Mouse (Mus musculus) left cerebral cortex, postnatal 4 days (tissue): ENCODE results near the gene Fbxo21. TPM values are rescaled to one million over a fixed set of nuclear protein-coding genes. Genes with fewer than 3 reads are reported as not detected.

ENCODE experiments used
- DNase-seq: peaks from one replicate; pipeline ENCODE4 v3.0.0-alpha.2; 2022
- intact Hi-C: fragments of 180-260 bp; cut with DNase I; formaldehyde crosslinking; loops from one replicate; pipeline ENCODE4 v1.15.1; 2025
- total RNA-seq, 2 experiments: library from RNA; stranded (reverse); gene quantifications; 2 replicates each; pipeline ENCODE4 v1.2.3; 2021

Gene Fbxo21
- total RNA-seq, 2 experiments from 2014 or later = 146 to 169 TPM

DNA sequence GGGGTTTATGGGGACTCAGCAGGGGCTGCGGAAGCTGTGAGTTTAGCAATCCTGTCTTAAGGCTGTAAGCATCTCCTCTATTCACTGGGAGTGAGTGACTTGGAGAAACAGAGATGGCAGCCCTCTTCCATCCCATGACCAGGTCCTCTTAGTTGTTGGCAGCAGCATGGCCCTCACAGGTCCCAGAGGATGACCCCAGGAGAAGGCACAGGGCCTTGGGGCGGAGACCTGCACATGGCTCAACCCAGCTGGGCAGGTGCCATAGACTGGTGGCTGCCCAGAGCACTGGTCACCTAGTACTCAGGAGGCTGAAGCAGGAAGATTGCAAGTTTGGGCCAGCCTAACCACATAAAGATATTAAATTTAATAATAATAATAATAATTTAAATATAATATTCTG is 39.1 kb downstream of the Fbxo21 start:
- intact Hi-C loops = no loop called here
- no peak for DNase-seq

DNA sequence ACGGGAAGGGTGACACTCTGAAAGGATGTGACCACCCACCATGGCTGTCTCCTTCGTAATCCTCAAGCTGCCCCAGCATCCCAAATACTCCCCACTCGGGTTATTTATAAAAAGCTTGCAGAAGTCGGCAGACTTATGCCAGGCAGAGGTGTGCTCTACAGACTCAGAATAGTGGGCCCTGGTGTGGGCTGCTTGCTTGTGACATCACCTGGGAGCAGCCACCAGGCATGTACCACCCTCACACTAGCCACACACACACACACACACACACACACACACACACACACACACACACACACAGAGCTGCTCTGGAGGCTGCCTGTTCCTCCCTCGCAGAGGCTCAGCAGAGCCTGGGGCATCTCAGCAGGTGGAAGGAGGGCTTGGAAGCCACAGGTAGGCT is 41.0 kb downstream of the Fbxo21 start:
- no peak for DNase-seq
- intact Hi-C loops = no loop called here

DNA sequence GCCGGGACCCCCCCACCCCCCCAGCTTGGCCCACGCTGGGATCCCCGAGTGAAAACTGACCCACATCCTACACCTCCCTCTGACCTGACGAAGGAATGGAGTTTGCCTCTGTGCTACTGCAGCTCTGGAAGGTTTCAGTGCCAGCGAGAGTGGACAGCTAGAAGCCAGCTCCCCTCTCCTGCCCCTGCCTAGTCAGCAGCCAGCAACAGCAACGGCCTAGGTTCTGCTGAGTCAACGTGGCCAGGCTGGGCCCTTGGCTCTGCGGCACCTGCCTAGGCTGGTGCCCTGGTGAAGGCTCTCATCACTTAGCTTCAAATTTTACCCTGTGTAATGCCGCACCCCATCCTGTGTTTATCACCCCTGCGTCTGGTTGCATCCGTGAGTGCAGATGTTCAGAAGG is 43.4 kb downstream of the Fbxo21 start:
- no peak for DNase-seq
- intact Hi-C loops = no loop called here

DNA sequence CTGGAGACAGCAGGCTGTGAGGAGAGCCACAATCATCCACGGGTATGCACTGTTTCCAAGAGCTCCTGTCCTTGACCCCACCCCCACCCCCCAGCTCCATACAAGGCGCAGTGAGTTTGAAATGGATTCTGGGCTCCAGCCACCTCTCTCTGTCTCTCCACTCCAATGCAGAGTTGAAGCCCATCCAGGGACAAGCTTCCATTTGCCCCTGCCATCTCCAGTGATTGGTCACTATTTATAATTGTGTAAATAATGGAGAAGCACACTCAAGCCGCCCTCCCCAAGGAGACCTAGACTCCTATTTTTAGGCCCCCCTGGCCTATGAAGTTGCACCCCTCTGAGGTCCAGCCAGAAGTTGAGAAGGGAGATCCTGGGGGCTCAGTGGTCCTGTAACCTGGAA is 46.5 kb downstream of the Fbxo21 start:
- DNase-seq = no peak
- intact Hi-C loops = no loop called here

DNA sequence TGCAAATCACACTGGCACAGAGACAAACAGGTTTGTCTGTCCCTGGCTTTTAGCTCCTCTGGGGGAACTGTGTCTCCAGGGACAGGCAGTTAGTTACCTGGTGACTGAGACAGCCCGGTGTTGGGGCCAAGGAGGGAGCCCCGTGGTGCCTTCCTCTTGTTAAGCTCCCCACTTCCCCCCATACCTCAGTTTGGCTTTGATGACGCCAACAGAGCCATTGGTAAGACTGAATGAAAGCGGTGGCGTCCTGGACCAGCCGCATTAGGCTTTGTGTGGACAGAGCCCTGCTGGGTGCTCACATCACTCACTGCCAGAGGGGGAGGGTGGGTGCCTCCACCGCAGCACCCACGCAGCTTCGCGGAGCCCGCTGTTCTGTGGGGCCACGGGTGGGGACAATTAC is 49.4 kb downstream of the Fbxo21 start:
- intact Hi-C loops = no loop called here
- no peak for DNase-seq

DNA sequence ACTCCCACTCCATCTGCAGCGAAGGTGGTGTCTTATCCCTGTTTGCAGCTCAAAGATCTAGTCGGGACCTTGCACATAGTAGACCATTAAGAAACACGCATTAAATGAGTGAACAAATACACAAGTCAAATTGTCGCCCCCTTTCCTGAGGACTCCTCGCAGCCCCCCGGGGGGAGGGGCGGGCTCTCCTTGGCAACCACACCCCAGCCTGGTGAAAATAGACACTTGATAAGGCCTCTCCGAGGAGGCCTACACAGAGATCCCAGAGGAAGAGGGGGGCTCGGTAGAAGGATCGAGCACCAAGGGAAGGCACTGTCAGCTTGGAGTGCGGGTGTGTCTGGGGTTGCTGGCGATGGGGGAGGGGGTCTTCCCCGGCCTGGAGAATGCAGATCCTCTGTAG is 49.8 kb downstream of the Fbxo21 start:
- intact Hi-C loops = no loop called here
- DNase-seq = no peak

DNA sequence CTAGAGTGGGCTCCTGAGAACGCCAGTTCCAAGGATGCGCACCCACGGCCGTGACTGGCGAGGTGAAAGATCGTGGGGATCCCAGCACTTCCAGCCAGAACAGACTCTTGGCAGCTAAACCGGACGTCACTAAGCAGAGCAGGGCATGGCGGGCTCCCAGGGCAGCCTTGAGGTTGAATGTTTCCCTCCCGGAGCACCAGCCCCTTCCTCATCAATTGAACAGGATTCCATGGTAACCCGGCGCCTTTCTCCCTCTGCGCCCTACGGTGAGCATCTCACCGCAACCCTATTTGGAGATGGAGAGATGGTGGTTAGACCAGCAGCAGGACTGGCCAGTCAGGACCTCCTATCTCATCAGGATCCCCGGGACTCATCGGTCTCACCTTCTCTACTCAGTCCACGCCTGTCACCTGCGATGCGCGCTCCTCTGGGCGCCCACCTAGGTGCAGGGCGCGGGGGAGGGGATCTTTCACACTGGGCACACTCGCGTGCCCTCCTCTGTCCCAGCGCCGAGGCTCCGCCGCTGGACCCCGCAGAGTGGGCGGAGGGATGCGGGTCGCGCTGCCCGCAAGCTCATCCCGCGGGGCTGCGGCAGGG is 50.7 kb downstream of the Fbxo21 start:
- DNase-seq = no peak
- intact Hi-C loops = no loop called here

DNA sequence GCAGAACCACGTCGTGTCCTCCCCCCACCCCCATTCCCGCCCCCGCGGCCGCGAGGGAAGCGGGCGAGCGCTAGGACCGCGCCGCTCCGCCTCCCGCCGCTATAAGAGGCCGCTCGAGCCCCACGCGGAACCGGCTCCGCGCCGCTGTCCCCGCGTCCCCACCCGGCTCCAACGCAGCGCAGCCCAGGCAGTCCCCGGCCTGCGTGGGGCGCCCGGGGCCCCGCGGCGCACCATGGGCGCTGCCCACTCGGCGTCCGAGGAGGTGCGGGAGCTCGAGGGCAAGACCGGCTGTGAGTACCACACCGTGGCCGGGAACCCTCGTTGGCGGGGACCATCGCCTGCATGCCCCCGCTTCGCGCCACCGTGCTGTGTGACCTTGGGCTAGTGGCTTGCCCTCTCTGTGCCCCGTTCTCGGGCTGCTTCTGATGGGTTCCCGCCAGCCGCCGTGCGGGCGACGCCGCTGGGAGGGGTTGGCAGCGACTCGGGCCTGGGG is 51.2 kb downstream of the Fbxo21 start, which contains the start of gene Tesc:
Gene Tesc, plus strand, starts transcription at position 46 of the 493 bp plus-strand sequence.
- intact Hi-C loops = no loop called here
- no peak for DNase-seq

DNA sequence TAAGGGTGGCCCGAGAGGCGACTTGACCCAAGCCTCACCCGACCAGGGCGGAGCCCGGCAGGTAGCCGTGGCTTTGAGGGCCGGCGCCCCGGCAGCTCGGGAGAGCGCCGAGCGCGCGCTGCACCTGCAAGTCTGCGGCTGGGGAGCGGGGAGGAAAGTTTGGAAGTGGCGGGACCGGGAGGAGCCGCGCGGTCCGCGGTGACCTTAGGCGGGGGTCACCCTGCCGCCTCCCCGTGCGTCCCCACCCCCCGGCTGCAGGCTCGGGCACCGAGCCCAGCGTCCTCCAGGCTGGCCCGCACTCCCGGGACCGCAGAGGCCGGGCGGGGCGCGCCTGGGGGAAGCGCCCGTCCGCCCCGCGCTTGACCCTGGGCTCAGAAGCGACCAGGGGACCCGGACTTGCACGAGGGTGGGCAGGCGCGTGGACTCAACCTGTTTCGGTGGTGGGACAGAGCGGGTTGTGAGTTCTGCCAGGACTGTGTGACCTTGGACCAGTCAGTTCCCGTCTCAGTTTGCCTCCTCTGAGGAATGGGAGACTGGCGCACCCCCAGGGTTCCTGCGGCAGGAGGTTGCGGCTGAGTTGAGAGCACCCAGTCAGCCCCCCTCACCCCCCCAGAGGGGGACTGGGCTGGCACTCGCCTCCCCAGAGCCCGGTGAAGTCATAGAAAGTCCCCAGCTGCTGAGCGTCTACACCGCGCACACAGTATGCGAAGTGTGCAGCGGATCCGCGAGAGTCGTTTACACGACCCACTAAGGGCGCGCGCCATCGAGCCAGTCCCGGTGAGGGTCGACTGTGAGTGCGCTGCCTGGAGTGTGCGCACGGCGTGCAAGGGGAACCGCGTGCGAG is 51.9 kb downstream of the Fbxo21 start:
- DNase-seq = no peak
- intact Hi-C loops = no loop called here

DNA sequence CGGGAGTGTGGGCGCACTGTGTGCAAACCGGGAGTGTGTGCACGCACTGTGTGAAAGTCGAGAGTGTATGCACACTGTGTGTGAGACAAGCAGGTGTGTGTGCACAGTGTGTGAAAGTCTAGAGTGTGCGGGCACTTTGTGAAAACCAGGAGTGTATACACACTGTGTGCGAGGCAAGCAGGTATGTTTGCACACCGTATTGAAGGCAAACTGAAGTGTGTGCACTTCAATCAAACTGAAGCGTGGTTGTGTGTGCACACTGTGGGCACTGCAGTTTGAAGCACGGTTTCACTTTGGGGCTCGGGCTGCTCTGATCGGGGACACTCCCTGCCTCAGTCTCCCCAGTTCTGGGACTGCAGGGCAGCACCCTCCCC is 52.5 kb downstream of the Fbxo21 start:
- no peak for DNase-seq
- intact Hi-C loops = no loop called here

DNA sequence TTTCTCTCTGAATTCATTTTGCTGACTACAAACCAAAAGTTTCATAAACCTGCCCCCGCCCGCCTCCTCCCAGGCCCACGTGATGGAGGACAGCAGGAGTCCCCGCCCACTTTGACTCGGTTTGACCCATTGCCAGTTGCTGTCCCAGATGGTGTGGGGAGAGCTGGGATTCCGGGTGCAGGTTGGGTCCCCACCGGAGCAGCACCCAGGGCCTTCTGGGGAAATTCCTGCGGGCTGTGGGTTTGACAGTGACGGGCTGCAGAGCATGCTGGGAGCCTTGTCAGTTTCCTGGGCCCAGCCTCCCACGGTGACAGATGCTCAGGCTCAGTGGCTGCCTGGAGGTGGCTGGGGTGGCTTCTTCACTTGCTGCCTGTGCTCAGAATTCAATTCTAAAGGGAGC is 52.9 kb downstream of the Fbxo21 start:
- intact Hi-C loops = no loop called here

DNA sequence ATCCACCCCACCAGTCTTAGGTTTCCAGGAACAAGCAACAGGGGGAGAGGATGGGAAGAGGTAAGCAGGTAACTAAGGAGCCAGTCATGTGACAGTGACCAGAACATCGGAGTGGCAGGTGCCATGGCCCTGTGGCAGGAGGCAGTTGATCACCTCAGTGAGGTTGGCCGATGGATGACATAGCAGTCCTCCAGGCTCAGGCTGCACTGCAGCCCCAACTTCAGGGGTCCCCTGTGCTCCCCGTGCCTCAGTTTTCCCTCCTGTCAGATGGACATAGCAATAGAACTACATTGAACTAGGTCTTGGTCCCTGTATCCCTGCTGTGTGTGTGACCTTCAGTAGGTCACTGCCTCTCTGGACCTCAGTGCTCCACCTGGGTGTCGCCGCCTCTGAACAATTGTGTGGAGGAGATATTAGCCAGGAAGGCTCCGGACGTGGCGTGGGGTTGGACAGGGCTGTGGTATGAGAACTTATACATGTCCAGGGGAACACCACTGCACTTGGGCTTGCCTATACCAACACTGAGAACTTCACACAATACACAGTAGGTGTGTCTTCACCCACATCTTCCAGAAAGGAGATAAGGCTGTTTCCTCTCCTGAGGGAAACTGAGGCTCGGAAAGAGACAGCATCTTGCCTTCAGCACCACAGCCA is 53.6 kb downstream of the Fbxo21 start:
- DNase-seq = no peak

More for the DNA sequence above, 52.9 kb downstream of the Fbxo21 start:
- DNase-seq = no peak

DNA sequence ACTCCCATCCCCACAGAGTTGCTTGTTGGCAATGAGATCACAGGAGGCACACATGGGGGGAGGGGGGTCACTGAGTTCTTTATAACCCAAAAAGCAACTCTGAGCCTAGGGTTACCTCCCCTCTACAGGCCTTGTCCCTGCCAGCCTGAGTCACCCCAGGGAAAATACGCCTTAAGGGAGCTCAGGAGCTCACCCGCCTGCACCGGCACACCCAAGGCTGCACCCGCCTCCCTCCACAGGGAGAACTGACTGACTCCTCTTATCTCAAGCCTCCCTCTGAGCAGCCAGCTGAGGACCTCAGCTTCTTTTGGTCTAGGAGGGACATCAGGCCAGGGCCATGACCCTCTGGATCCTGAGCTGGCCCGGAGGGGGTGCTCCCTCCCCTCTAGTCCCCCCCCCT is 54.5 kb downstream of the Fbxo21 start:
- intact Hi-C loops = no loop called here
- DNase-seq = no peak

More for the DNA sequence above, 53.6 kb downstream of the Fbxo21 start:
- intact Hi-C loops = no loop called here

DNA sequence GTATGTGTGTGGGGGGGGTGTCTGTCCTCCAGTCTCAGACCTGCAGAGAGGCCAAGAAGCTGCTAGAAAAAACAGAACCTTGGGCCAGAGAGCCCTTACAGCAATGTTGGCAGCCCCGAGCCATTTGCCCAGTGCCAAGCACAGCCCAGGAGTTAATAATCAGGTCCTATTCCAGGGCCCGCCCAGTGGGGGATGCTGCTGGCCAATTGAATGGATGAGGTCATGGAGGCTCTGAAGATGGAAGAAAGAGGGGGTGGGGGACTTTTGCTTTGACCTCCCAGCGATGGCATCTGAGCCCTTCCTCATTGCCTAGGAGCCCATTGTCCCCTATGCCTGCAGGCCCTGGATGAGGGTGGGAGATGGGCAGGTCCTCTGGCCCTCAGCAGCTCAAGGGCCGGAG is 55.0 kb downstream of the Fbxo21 start:
- intact Hi-C loops = no loop called here
- DNase-seq = no peak

DNA sequence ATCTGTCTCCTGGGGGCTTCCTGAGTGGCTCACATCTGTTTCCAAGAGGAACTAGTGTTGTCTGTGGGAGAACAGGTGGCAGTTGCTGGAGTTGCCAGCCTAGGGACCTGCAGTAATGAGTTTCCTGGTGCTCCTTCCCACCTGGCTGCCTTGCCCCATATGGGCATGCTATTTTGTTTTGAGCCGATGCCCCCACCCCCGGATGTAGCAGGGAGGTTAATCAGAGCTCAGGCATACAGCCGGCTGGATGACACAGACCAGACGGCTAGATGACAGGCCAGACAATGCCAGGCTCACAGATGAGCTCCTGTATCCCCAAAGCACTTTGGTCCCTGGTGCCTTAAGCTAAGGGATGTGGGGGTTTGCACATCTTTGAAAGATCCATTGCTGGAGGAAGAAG is 56.8 kb downstream of the Fbxo21 start:
- intact Hi-C loops = no loop called here
- DNase-seq = no peak

DNA sequence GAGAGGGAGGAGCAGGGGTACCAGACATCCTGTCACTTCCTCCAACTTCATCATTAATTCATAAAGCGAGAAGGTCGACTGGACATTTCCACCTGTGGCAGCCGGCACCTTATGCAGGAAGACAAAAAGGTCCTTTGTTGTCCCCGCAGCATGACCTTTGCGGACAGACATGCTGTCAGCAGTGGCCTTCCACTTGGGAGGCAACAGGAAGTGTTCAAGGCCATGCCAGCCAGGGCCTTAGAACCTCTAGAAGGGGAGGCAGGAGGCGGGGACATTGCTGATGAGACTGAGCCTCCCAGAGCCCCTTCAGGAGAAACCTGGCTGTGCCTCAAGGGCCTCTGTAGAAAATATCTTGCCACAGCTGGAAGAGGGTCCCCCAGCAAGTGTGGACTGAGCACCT is 57.2 kb downstream of the Fbxo21 start:
- DNase-seq = no peak
- intact Hi-C loops = no loop called here

DNA sequence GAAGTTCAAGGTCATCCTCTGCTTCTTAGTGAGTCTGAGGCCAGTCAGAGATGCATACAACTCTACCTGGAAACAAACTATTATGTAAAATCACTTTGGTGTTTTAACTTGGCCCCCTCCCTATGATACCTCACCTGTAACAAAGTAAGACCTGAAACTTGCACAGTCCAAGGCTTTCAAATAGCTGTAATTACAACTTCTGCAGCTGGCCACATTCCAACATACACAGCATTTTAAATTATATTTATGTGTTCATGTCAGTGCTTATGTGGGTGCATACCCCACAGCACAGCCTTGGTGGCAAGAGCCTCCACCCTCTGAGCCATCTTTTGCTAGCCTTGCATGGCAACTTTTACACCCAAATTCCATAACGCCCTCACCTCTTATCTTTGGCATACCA is 58.1 kb downstream of the Fbxo21 start:
- no peak for DNase-seq
- intact Hi-C loops = no loop called here

DNA sequence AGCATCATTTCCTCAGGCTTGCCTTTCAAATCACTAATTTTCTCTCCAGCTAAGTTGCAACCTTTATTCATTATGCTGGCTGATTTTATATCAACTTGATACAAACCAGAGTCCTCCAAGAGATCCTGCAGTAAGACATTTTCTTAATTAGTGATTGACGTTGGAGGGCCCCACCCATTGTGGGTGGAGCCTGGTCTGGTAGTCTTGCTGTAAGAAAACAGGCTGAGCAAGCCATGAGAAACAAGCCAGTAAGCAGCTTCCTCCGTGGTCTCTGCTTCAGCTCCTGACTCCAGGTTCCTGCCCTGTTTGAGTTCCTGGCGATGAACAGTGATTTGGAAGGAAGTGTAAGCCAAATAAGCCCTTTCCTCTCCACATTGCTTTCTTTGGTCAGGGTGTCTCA is 59.3 kb downstream of the Fbxo21 start:
- no peak for DNase-seq
- intact Hi-C loops = no loop called here

DNA sequence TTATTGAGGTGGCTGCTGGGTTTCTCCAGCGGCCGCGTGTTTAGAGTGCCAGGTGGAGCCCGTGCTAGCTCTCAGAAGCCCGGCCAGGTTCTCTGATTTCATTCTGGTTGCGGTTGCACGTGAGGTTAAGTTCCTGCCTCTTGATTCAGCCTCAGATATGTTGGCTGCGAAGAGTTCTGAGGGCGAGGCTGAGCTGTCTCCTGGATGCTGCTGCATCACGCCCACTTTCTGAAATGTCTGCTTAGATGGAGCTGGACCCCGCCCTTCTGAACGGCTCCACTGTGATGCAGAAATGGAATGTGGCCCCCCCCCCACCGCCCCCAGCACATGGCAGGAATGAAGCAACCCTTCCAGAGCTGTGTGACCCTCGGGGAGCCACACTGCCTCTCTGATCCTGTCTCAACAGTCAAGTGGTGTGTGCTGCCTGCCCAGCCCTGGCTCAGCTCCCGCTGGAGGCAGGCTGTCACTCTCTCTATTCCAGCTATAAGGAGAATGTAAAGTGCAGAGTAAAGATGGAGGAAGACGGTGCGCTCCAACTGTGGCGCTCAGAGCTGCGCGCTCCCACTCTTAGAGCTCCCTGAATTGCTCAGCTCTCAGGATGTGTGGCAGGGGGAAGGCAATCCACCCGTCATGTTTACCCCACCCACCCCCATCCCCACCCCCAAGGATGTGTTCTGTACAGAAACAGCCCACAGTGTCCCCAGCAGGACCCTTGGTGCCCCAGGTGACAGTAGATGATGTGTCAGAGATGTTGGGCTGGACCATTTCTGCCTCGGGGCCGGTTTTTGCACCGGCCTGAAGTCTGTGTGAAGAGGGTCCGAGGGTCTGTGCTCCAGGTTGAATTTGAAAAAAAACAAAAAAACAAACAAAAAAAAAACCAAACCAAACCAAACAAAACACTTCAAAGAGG is 60.6 kb downstream of the Fbxo21 start:
- no peak for DNase-seq
- intact Hi-C loops = no loop called here

DNA sequence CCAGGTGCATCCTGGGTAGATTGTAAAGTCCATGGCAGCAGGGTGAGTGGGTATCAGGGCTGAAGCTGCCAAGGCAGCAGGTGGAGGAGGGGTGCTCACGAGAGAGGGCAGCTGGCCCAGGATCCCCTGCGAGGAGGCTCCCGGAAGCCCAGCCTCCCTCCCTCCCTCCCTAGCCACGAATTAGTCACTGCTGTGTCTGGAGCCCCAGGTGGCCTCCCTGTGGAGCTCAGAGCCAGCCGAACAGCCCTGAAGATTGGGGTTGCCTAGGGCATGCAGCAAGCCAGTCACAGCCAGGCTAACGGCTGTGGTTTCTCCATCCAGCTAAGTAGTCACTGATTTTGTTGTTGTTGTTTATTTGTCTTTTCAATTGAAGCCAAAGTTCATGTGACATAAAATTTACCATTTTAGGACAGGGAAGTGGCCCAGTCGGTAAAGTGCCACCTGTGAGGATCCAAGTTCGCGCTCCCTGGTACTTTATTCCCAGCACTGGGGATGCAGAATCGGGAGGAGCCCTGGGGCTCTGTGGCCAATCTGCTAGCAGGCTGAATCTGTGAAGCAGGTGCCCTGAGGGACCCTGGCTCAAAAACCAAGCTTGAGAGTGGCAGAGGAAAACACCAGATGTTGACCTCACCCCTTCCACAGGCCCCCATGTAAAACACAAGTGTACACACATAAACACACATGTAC is 61.4 kb downstream of the Fbxo21 start:
- intact Hi-C loops = no loop called here
- peak; percentile 74 for DNase-seq
